Mouse (Mus musculus): ENCODE data around the gene Ttll11. TPM values are rescaled to one million over a fixed set of nuclear protein-coding genes. Genes with fewer than 3 reads are reported as not detected.

Gene Ttll11
- polyA plus RNA-seq, 1 experiment from 2014 or later: 6.1 TPM

DNA sequence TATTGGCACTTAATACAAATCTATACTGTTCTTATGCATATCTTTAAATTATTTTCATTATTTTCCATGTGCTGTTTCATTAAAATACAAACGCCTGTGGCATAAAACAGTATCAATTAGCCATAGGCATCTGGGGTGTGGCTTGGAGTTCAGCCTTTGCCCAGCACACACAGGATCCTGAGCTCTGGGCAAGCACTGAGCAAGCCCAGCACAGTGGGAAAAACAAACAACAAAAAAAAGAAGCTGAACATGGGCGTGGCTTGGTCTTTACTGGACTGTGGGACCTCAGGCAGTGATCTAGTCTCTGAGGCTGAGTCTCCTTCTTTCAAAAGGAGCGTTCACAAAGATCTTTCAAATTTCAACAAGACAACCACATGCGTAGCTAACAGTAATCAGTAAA is 116.4 kb downstream of the Ttll11 start:
- H3K4me3 ChIP-seq: no peak overlapping the region
- no peaks in the 10 kb centered on the region for H3K27me3 ChIP-seq
- peaks cover 20% of the 10 kb centered on the region for H3K4me1 ChIP-seq (replicated peaks)
- no peak overlapping the region for H3K27ac ChIP-seq (replicated peaks)
- no peak for ATAC-seq (ENCODE audit: low FRiP score, low read depth)
- no peak overlapping the region for H3K4me2 ChIP-seq
- H3K36me3 ChIP-seq: no peaks in the 10 kb centered on the region
- no peaks in the 10 kb centered on the region for H3K9me3 ChIP-seq
- H3K9ac ChIP-seq: no peak overlapping the region
- 68% methylated on average over 4 of the region's 4 CpGs for WGBS

DNA sequence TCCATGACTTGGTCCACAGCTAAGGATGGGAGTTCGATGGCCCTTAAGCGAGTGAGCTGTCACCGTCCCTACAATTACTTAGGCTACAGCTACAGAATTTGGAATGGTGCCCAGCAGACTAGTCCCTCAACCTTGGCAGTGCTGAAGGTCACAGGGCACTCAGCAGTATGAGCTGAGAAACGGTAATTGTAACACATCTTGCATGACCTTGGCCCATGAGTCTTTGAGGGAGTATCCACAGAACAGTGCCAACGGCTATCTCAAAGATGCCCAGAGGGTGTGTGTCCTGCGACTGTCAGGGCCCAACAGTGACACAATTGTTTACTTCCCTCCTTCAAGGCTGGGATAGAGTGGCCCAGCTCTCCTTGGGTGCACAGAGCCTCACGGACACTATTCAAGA is 118.5 kb downstream of the Ttll11 start:
- no peak overlapping the region for H3K4me2 ChIP-seq
- no peak for ATAC-seq (ENCODE audit: low FRiP score, low read depth)
- no peak overlapping the region for H3K4me3 ChIP-seq
- H3K27ac ChIP-seq (replicated peaks): no peak overlapping the region
- H3K27me3 ChIP-seq: no peaks in the 10 kb centered on the region
- no peak overlapping the region for H3K9ac ChIP-seq
- no peaks in the 10 kb centered on the region for H3K9me3 ChIP-seq
- 84% methylated on average over 7 of the region's 7 CpGs for WGBS
- H3K4me1 ChIP-seq (replicated peaks): peaks cover 20% of the 10 kb centered on the region
- H3K36me3 ChIP-seq: no peaks in the 10 kb centered on the region

DNA sequence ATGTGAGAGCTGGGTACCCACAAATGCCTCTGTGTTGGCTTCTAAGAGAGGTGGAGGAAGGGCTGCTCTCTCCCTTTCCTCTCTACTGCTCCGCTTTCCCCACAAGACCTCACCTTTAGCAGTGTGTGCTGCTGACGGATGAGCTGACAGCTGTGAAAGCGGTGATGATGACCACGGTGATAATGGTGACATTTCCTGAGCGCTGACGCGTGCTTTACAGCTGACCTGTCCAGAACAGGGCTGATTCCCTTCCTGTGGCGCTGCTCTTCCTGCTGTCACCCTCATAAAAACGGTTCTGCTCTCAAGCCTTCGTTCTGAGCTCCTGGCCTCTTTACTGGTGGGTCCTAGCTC is 119.3 kb downstream of the Ttll11 start:
- Histone ChIP-seq H3K4me2 (no peak overlapping the region), H3K4me1 (replicated peaks) (peaks cover 20% of the 10 kb centered on the region), H3K4me3 (no peak overlapping the region), H3K9me3 (no peaks in the 10 kb centered on the region), H3K36me3 (no peaks in the 10 kb centered on the region), H3K9ac (no peak overlapping the region), H3K27ac (replicated peaks) (peak overlapping the region; percentile 52), H3K27me3 (no peaks in the 10 kb centered on the region)
- peak; percentile 14; the same call in 1 of the 2 replicates for ATAC-seq (ENCODE audit: low FRiP score, low read depth)
- WGBS: 54% methylated on average over 10 of the region's 10 CpGs

DNA sequence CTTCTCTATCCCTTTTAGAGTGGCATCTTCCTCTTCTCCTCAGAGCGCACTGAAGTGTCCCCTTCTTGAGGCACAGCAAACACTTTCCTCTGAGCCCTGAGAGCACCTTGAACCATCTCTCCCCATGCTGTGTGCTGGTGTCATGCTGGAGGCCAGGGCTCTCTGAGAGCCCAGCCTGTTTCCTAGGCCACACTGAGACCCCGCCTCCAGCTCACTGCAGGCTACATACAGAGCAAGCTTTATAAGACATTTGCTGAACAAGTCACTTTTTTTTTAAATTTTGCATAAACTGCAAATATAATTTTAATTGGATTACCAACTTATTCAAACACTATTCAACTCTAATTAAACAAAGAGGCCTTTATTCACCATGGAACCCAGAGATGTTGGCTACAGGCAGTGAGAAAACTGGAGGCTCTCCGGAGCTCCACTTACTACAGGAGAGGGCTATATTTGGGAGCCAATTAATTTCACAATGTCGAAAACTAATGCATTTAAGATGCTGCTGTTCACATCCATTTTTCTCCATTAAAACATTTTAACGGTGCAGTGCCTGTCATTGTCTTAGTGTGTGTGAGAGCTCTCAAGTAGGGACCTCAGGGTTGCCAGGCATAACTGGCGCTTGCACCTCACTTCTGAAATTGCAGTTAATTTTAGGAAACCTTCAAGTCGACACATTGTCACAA is 119.9 kb downstream of the Ttll11 start:
- no peak overlapping the region for H3K4me2 ChIP-seq
- H3K9me3 ChIP-seq: no peaks in the 10 kb centered on the region
- H3K27ac ChIP-seq (replicated peaks): peak overlapping the region; percentile 52
- H3K4me3 ChIP-seq: no peak overlapping the region
- WGBS: 59% methylated on average over 7 of the region's 7 CpGs
- no peaks in the 10 kb centered on the region for H3K36me3 ChIP-seq
- ATAC-seq (ENCODE audit: low FRiP score, low read depth): peak; percentile 47; the same call in 1 of the 2 replicates
- no peak overlapping the region for H3K9ac ChIP-seq
- peaks cover 20% of the 10 kb centered on the region for H3K4me1 ChIP-seq (replicated peaks)
- no peaks in the 10 kb centered on the region for H3K27me3 ChIP-seq

DNA sequence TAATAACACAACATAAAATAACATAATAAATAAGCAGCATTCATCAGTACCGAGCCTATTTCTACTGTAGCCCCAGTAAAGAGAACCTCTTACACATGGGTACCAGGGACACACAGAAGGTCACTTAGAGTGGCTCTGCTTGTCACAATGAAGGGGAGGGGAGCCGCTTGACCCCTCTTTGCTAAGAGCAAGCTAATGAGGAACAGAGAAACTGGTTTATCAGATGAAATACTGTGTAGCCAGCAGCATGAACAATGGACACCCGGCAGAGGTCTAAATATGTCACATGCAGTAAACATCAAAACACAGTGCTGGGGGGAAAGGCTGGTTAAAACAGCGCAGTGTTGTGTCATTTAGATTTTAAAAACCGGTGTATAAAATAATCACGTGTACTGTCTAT is 121.4 kb downstream of the Ttll11 start:
- H3K27me3 ChIP-seq: no peaks in the 10 kb centered on the region
- no peak overlapping the region for H3K27ac ChIP-seq (replicated peaks)
- H3K4me3 ChIP-seq: no peak overlapping the region
- ATAC-seq (ENCODE audit: low FRiP score, low read depth): no peak
- H3K9me3 ChIP-seq: no peaks in the 10 kb centered on the region
- no peak overlapping the region for H3K9ac ChIP-seq
- 75% methylated on average over 6 of the region's 6 CpGs for WGBS
- H3K36me3 ChIP-seq: no peaks in the 10 kb centered on the region
- no peak overlapping the region for H3K4me2 ChIP-seq
- peaks cover 20% of the 10 kb centered on the region for H3K4me1 ChIP-seq (replicated peaks)

DNA sequence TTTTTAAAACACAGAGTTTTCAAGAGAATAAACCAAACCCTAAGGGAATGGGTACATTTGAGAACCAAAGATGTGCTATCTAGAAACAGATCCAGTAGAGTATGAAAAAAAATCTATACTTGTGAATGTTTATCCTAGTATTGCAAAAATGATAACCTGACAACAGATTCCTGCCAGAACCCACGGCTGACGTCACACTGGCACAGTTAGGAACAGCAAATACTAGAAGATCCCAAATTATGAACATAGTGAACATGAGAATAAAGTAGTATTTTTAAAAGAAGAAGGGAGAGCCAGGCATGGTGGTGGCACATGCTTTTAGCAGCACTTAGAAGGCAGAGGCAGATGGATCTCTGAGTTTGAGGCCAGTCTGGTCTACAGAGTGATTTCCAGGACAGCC is 122.8 kb downstream of the Ttll11 start:
- H3K9ac ChIP-seq: no peak overlapping the region
- H3K27ac ChIP-seq (replicated peaks): no peak overlapping the region
- WGBS: 92% methylated on average over 2 of the region's 2 CpGs
- H3K27me3 ChIP-seq: no peaks in the 10 kb centered on the region
- no peak overlapping the region for H3K4me2 ChIP-seq
- H3K4me3 ChIP-seq: no peak overlapping the region
- peaks cover 23% of the 10 kb centered on the region for H3K4me1 ChIP-seq (replicated peaks)
- no peaks in the 10 kb centered on the region for H3K36me3 ChIP-seq
- H3K9me3 ChIP-seq: no peaks in the 10 kb centered on the region
- ATAC-seq (ENCODE audit: low FRiP score, low read depth): no peak

DNA sequence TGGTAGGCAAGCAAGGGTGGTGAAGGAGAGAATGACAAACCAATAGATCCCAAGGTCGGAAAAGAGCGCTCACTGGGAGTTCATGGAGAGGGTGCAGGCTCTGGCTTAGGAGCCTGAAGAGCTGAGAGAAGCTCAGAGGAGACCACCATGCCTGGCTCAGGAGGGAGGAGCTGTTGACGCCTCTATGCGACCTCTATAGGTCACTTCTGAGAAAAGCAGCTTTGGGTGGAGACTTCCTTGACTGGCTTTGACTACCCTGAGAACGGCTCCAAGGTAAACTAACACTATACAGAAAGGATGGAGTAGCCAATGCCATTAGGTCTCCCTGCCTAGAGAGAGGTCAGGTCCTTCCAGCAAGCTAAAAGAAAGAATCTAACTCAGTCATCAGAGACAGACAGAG is 124.8 kb downstream of the Ttll11 start:
- H3K4me1 ChIP-seq (replicated peaks): peaks cover 22% of the 10 kb centered on the region
- ATAC-seq (ENCODE audit: low FRiP score, low read depth): no peak
- H3K4me3 ChIP-seq: no peak overlapping the region
- H3K27ac ChIP-seq (replicated peaks): no peak overlapping the region
- H3K4me2 ChIP-seq: no peak overlapping the region
- 41% methylated on average over 5 of the region's 5 CpGs for WGBS
- no peaks in the 10 kb centered on the region for H3K27me3 ChIP-seq
- no peaks in the 10 kb centered on the region for H3K36me3 ChIP-seq
- no peak overlapping the region for H3K9ac ChIP-seq
- H3K9me3 ChIP-seq: no peaks in the 10 kb centered on the region

DNA sequence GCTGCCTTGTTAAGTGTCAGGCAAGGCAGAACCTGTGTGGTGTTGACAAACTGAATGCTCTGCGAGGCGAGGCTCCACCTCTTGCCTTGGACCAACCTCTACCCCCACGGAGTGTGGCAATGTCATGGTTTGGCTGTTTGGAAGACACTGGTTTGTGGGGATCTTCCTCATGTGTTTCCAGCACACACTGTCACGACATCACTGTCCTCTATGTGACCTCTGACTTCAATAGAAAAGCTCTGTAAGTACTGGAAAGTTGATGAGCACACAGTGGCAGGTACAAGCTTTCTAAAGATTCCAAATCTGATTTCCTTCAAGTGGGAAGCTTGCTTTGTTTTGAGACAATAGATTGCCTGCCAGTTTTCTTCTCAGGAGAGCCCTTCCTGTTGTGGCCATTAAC is 126.7 kb downstream of the Ttll11 start:
- H3K9me3 ChIP-seq: no peaks in the 10 kb centered on the region
- no peaks in the 10 kb centered on the region for H3K27me3 ChIP-seq
- H3K4me2 ChIP-seq: no peak overlapping the region
- H3K9ac ChIP-seq: no peak overlapping the region
- no peaks in the 10 kb centered on the region for H3K36me3 ChIP-seq
- H3K27ac ChIP-seq (replicated peaks): no peak overlapping the region
- no peak overlapping the region for H3K4me3 ChIP-seq
- ATAC-seq (ENCODE audit: low FRiP score, low read depth): no peak
- peaks cover 16% of the 10 kb centered on the region for H3K4me1 ChIP-seq (replicated peaks)
- 77% methylated on average over 4 of the region's 4 CpGs for WGBS

DNA sequence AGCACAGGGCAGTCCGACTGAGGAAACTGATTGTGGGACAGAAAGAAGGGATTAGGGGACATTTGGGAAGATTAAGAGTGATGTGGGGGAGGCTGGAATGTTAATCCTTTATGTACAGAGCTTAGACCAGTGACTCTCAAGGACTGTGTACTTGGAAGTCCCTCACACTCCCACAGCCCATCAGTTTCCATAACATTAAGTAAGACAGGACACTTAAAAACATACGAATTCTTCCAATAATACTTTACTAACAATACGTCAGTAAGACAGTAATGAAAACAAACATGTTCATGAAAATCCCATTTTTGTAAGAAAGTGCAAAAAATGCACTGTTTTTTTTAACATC is 127.6 kb downstream of the Ttll11 start:
- Histone ChIP-seq H3K4me3 (no peak overlapping the region), H3K27me3 (no peaks in the 10 kb centered on the region), H3K36me3 (no peaks in the 10 kb centered on the region), H3K9me3 (no peaks in the 10 kb centered on the region), H3K4me1 (replicated peaks) (peaks cover 16% of the 10 kb centered on the region), H3K4me2 (no peak overlapping the region), H3K27ac (replicated peaks) (peak overlapping the region; percentile 41; the same call in 1 of the 2 replicates), H3K9ac (no peak overlapping the region)
- no peak for ATAC-seq (ENCODE audit: low FRiP score, low read depth)
- WGBS: 61% methylated on average over 3 of the region's 3 CpGs

DNA sequence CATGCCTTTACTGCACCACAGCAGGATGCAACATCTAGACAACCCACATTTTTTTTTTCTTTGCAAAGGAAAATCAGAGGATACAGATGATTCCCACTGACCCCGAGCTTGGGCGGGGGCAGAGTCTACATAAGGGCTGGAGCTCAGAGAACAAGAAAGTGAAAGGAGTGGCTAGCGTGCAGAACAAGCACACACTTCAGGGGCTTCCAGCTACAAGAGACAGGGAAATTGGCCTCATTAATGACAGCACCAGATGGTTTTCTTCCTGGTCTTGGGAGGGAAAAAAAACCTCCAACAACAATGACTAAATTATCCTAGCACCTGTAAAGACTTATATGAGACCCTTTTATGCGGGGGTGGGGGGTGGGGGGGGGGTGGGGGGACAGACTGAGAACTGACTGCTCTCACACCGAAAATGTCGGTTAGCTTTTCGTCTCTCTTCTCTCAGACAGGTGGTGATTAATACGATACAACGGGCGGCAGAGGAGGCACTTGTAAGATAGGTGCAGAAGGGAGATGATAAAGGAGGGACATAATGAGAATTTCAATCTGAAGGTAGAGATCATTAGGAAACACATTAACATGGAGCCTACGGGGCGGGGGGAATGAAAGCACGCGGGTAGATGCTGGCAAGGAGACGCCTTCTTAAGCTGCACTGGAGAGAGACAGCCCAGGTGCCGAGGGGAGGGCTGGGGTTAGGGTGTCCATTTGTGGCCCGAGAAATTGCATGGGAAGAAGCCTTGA is 128.1 kb downstream of the Ttll11 start:
- peaks cover 16% of the 10 kb centered on the region for H3K4me1 ChIP-seq (replicated peaks)
- no peaks in the 10 kb centered on the region for H3K27me3 ChIP-seq
- H3K4me3 ChIP-seq: no peak overlapping the region
- no peaks in the 10 kb centered on the region for H3K9me3 ChIP-seq
- peak overlapping the region; percentile 41; the same call in 1 of the 2 replicates for H3K27ac ChIP-seq (replicated peaks)
- H3K36me3 ChIP-seq: no peaks in the 10 kb centered on the region
- ATAC-seq (ENCODE audit: low FRiP score, low read depth): peak; percentile 21; the same call in 1 of the 2 replicates
- no peak overlapping the region for H3K9ac ChIP-seq
- WGBS: 54% methylated on average over 17 of the region's 17 CpGs
- H3K4me2 ChIP-seq: no peak overlapping the region

DNA sequence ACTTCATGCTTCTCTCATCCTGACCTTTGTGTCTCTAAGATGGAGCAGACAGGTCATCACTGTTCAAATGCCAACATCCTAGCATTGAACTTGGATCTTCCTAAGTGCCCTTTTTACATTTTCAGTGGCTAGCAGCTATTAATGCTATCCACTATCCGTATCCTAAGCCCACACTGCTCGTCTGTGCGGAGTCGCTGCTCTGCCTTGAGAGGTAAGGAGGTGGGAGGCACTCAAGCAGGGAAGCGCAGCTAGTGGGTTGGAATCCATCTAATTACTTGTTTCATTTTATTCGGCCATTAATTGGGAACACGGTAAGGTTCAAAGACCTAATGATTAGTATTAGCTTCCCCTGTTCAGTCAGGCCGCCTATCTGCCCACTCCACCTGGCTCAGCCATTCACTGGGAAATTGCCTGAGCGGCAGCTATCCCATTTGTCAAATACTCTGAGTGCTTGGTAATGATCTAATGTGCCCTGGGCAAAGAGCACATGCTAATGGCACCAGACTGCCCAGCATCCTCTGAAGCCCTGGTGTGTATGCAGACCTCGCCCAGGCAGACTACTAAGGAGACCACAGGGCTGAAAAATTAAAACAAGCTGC is 130.0 kb downstream of the Ttll11 start:
- WGBS: 44% methylated on average over 10 of the region's 10 CpGs
- Histone ChIP-seq H3K9ac (no peak overlapping the region), H3K4me2 (no peak overlapping the region), H3K27ac (replicated peaks) (no peak overlapping the region), H3K9me3 (no peaks in the 10 kb centered on the region), H3K4me1 (replicated peaks) (peaks cover 23% of the 10 kb centered on the region), H3K36me3 (no peaks in the 10 kb centered on the region), H3K27me3 (no peaks in the 10 kb centered on the region), H3K4me3 (no peak overlapping the region)
- peak; percentile 36; the same call in 1 of the 2 replicates for ATAC-seq (ENCODE audit: low FRiP score, low read depth)

Measured in hindbrain, embryonic 15.5 days (tissue).